Mouse (Mus musculus) kidney, adult 2 months (tissue): ENCODE data around the gene Myom1. TPM values are rescaled to one million over a fixed set of nuclear protein-coding genes. Genes with fewer than 3 reads are reported as not detected.

ENCODE experiments used
- DNase-seq: peaks from one replicate; pipeline ENCODE4 v3.0.0; 2021
- H3K27ac ChIP-seq: fragments of 200-500 bp; 2 replicates; pipeline ENCODE4 v1.5.1; 2012; ENCODE audit warnings: low read depth, low read length, control low read depth, inconsistent platforms; ENCODE audit not compliant: insufficient read depth
- H3K27me3 ChIP-seq: fragments of 200-500 bp; replicated peaks from 2 replicates; pipeline ENCODE4 v1.6.1; 2012; ENCODE audit warnings: mild to moderate bottlenecking, moderate library complexity, low read length, inconsistent platforms; ENCODE audit not compliant: control insufficient read depth, insufficient read depth
- H3K36me3 ChIP-seq: fragments of 200-500 bp; 2 replicates; pipeline ENCODE4 v1.6.1; 2012; ENCODE audit warnings: mild to moderate bottlenecking, moderate library complexity, low read length, inconsistent platforms; ENCODE audit not compliant: control insufficient read depth, insufficient read depth
- H3K4me1 ChIP-seq: fragments of 200-500 bp; 2 replicates; pipeline ENCODE4 v1.6.1; 2011; ENCODE audit warnings: low read length; ENCODE audit not compliant: control insufficient read depth, insufficient read depth
- H3K4me3 ChIP-seq: fragments of 200-500 bp; 2 replicates; pipeline ENCODE4 v1.5.1; 2011; ENCODE audit warnings: mild to moderate bottlenecking, low read depth, low read length, control low read depth; ENCODE audit not compliant: insufficient read depth
- CTCF ChIP-seq: fragments of 200-500 bp; conservative IDR thresholded peaks from 2 replicates; pipeline ENCODE4 v1.5.1; 2011; ENCODE audit warnings: low read depth, mild to moderate bottlenecking, control low read depth, low read length, moderate library complexity, mixed read lengths; ENCODE audit not compliant: insufficient read depth, insufficient read length
- POLR2A ChIP-seq: fragments of 200-500 bp; IDR thresholded peaks from one replicate; pipeline ENCODE4 v1.6.1; 2011; ENCODE audit warnings: low read depth, low read length, control low read depth
- WGBS: fragments of 180-500 bp; shearing (Covaris S2); methylation state at CpG from one replicate; pipeline ENCODE4 v1.1.7; 2018; 5-methylcytosine and 5-hydroxymethylcytosine counted together
- polyA plus RNA-seq: library from polyadenylated mRNA; depleted of rRNA; stranded (reverse); fragments of >200 nt; gene quantifications from 2 replicates; pipeline ENCODE4 v1.2.3, GENCODE M21; 2012

The Myom1 gene
- polyA plus RNA-seq, 1 experiment = 4.3 TPM

GRCm38 (mm10) chr17:71098606-71099005, 96.2 kb downstream of the Myom1 start:
- TF ChIP-seq CTCF (no peak), POLR2A (no peak)
- WGBS = 77% methylated on average over 3 of the region's 3 CpGs
- no peak overlapping the region for H3K4me3 ChIP-seq
- peak; percentile 76 for DNase-seq
- no peaks in the 10 kb centered on the region for H3K36me3 ChIP-seq
- peaks cover 32% of the 10 kb centered on the region for H3K4me1 ChIP-seq
- no peaks in the 10 kb centered on the region for H3K27me3 ChIP-seq
- H3K27ac ChIP-seq = no peak overlapping the region

DNA sequence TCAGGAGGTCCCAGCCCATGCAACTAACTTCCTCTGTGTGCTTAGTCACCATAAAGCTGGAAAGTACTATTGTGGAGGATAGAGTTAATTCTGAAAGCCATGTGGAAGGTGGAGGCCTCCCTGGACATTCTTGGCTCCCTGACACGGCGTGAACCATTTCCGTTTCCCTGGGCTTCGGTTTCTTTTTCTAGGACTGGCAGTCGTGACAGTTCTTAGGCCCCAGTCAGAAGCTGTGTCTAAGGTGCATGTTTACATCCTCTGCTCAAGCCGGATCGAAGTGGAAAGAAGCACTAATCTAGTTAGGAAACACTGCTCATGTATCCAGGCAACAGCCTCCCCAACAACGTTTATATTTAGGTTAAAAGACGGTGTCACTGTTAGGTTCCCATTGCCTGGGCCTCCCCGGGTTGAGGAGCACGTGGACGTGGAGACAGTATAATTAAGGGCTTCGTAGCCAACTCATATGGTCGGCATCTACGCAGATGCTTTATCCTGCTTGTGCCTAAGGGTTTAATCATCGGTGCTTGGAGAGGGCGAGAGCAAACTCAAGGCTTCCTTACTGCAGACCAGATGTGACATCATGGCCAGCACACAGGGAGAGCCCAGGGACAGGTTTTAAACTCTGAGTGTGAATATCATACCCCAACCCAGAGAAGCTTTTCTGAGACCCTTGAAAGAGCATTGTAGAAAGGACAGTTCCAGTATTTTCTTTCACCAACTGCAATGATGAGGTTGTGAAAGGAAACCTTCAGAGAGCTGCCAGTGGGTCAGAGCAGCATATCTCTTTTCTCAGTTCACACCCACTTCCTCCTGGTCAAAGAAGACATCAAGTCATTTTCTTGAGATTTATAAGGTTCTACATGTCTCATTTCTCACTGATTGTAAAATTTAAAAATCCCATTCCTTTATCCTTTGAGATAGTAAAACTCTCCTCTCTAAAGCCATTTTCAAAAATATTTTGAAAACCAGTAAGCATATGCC, 100.4 kb downstream of the Myom1 start:
- TF ChIP-seq POLR2A (no peak), CTCF (no peak)
- Histone ChIP-seq H3K36me3 (no peaks in the 10 kb centered on the region), H3K4me3 (no peak overlapping the region), H3K27ac (peak overlapping the region; percentile 51), H3K27me3 (no peaks in the 10 kb centered on the region), H3K4me1 (peaks cover 14% of the 10 kb centered on the region)
- DNase-seq = peak; percentile 61
- WGBS = 36% methylated on average over 17 of the region's 17 CpGs

DNA sequence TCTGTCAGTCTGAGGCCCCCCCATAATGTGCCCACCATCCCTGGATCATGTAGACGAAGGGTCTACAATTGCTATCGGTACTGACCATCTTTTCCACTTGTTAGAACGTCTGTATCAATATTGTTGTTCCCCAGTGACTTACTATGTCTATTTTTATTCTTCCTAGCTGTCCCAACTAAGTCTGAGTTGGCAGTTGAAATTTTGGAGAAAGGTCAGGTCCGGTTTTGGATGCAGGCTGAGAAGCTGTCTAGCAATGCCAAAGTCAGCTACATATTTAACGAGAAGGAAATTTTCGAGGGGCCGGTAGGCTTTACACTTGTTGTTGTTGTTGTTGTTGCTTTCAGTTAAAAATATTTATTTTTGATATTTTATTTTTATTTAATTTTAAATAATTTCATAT, 102.9 kb downstream of the Myom1 start:
- Histone ChIP-seq H3K27me3 (no peaks in the 10 kb centered on the region), H3K27ac (no peak overlapping the region), H3K4me1 (peaks cover 14% of the 10 kb centered on the region), H3K36me3 (no peaks in the 10 kb centered on the region), H3K4me3 (no peak overlapping the region)
- DNase-seq = no peak
- TF ChIP-seq CTCF = no peak
- no peak for TF ChIP-seq POLR2A
- 91% methylated on average over 7 of the region's 7 CpGs for WGBS

DNA sequence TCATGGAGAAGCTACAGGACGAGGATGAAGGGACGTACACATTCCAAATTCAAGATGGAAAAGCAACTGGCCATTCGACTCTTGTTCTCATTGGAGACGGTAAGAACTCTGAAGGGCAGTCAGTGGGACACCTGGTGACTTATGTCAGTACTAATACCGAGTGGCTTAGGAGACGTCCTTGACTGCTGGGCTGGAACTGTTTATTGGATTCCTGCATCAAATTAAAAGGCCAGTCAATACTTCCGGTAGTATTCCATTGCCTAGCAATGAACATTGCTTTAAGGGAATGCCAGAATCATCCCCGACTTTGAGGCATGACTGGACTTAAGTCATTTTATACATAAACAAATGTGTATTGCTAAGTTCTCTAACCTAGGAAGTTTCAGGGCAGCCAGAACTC, 103.8 kb downstream of the Myom1 start:
- Histone ChIP-seq H3K27me3 (no peaks in the 10 kb centered on the region), H3K36me3 (no peaks in the 10 kb centered on the region), H3K4me3 (no peak overlapping the region), H3K4me1 (peaks cover 14% of the 10 kb centered on the region), H3K27ac (peak overlapping the region; percentile 89; the same call in 1 of the 2 replicates)
- WGBS = 55% methylated on average over 8 of the region's 8 CpGs
- peak; percentile 70 for DNase-seq
- TF ChIP-seq POLR2A (no peak), CTCF (no peak)

DNA sequence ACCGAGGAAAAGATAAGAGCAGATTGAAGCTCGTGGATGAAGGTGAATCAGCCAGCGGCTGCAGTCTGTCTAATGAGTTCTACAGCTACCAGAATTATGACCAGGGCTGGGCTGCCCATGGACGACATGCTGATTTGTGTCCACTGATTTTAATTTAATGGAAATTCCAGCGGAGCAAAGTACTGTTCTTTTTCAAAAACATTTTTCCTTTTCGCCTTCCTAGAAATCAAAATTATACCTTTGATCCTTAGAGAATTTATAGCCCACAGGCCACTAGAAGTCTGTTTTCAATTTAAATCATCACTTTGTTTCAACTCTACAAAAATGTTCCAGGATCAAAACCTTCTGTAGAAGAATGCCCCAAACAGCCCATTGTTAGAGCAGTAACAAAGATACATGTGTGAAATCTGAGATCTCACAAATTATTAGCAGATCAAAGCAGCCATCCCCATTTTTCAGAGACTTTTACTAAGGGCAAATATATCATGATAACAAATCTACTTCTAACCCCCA, 108.4 kb downstream of the Myom1 start:
- DNase-seq = no peak
- no peaks in the 10 kb centered on the region for H3K36me3 ChIP-seq
- TF ChIP-seq CTCF (no peak), POLR2A (no peak)
- WGBS = 59% methylated on average over 6 of the region's 6 CpGs
- H3K27me3 ChIP-seq = no peaks in the 10 kb centered on the region
- H3K4me1 ChIP-seq = peaks cover 8% of the 10 kb centered on the region; the same call in 1 of the 2 replicates
- H3K27ac ChIP-seq = no peak overlapping the region
- no peak overlapping the region for H3K4me3 ChIP-seq

- Histone ChIP-seq H3K4me3 (no peak overlapping the region), H3K36me3 (no peaks in the 10 kb centered on the region), H3K27me3 (no peaks in the 10 kb centered on the region), H3K4me1 (peaks cover 4% of the 10 kb centered on the region; the same call in 1 of the 2 replicates), H3K27ac (no peak overlapping the region)
- TF ChIP-seq POLR2A = no peak
- TF ChIP-seq CTCF = no peak
- no peak for DNase-seq
- WGBS = 65% methylated on average over 3 of the region's 3 CpGs
Measured at GRCm38 (mm10) chr17:71112689-71113088, 110.3 kb downstream of the Myom1 start.

DNA sequence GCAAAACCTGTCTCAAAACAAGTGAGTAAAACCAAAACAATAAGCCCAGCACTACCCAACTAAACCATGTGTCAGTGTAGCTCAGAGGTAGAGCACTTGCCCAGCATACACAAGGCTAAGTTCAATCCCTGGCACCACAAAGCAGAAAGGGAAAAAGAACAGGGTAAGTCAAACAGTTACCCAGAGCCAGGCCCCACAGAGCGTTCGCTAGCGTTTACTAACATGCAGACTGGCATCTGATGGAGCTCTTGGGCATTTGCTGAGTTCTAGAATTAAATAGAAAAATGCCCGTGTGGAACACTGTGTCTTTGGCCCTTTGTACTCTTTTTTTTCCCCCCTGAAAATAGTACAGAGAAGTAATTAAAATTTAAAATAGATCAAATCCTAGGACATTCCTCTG, 111.8 kb downstream of the Myom1 start:
- TF ChIP-seq POLR2A (no peak), CTCF (no peak)
- WGBS = 45% methylated on average over 4 of the region's 4 CpGs
- DNase-seq = no peak
- H3K27ac ChIP-seq = 0 out of 2 replicates have a peak overlapping the region, but pooled peaks have one; percentile 26
- H3K4me1 ChIP-seq = peaks cover 4% of the 10 kb centered on the region; the same call in 1 of the 2 replicates
- no peak overlapping the region for H3K4me3 ChIP-seq
- H3K27me3 ChIP-seq = no peaks in the 10 kb centered on the region
- H3K36me3 ChIP-seq = no peaks in the 10 kb centered on the region
